Mouse (Mus musculus) lung, embryonic 14.5 days (tissue): ENCODE measurements around the gene Hist4h4. TPM values are rescaled to one million over a fixed set of nuclear protein-coding genes. Genes with fewer than 3 reads are reported as not detected.

Experiments used
- ATAC-seq: fragments of 200-750 bp; cut with Nextera tagmentation; 2 replicates; pipeline ENCODE4 v1.8.0; 2017; ENCODE audit warnings: mild to moderate bottlenecking, moderate TSS enrichment, moderate library complexity; ENCODE audit not compliant: insufficient read depth
- DNase-seq: peaks from one replicate; pipeline ENCODE4 v3.0.0-alpha.2; 2015
- H3K27ac ChIP-seq: fragments of 300-500 bp; sonication (generic); 2 replicates; pipeline ENCODE4 v1.5.1; 2014; ENCODE audit warnings: low read depth, mild to moderate bottlenecking, moderate library complexity
- H3K27me3 ChIP-seq: fragments of 300-500 bp; sonication (generic); 2 replicates; pipeline ENCODE4 v1.6.1; 2014; ENCODE audit warnings: low read length, control low read depth; ENCODE audit not compliant: insufficient read depth
- H3K36me3 ChIP-seq: fragments of 300-500 bp; sonication (generic); 2 replicates; pipeline ENCODE4 v1.6.1; 2014; ENCODE audit warnings: control low read depth; ENCODE audit not compliant: insufficient read depth
- H3K4me1 ChIP-seq: fragments of 300-500 bp; sonication (generic); 2 replicates; pipeline ENCODE4 v1.6.1; 2014; ENCODE audit warnings: antibody characterized with exemption, control low read depth; ENCODE audit not compliant: insufficient read depth
- H3K4me2 ChIP-seq: fragments of 300-500 bp; sonication (generic); 2 replicates; pipeline ENCODE4 v1.6.1; 2014; ENCODE audit warnings: mild to moderate bottlenecking
- H3K4me3 ChIP-seq: fragments of 300-500 bp; sonication (generic); 2 replicates; pipeline ENCODE4 v1.5.1; 2014; ENCODE audit warnings: low read depth, low read length
- H3K9ac ChIP-seq: fragments of 300-500 bp; sonication (generic); 2 replicates; pipeline ENCODE4 v1.6.1; 2014
- H3K9me3 ChIP-seq: fragments of 300-500 bp; sonication (generic); 2 replicates; pipeline ENCODE4 v1.6.1; 2016; ENCODE audit warnings: low read depth, low read length, control low read depth
- CTCF ChIP-seq: IDR thresholded peaks from 2 replicates; pipeline ENCODE4 v1.5.1; 2016; ENCODE audit warnings: antibody characterized with exemption, low read depth
- WGBS: fragments of 180-500 bp; shearing (Covaris S2); extraction: QIAGEN DNeasy Blood & Tissue Kit; methylation state at CpG from one replicate; pipeline ENCODE4 v1.1.7; 2014; 5-methylcytosine and 5-hydroxymethylcytosine counted together
- polyA plus RNA-seq: library from polyadenylated mRNA; unstranded; fragments of >200 nt; fragmentation: Nextera tagmentation; extraction: Ambion mirVana; gene quantifications from 2 replicates; pipeline ENCODE4 v1.2.1, GENCODE M21; 2014

Gene Hist4h4
- polyA plus RNA-seq, 1 experiment from 2014 or later, result 2.1 TPM

- H3K4me3 ChIP-seq, result no peak overlapping the region
- no peaks in the 10 kb centered on the region for H3K36me3 ChIP-seq
- ATAC-seq (no peak), DNase-seq (no peak)
- no peak overlapping the region for H3K27ac ChIP-seq
- WGBS, result 55% methylated on average over 6 of the region's 6 CpGs
- peaks cover 9% of the 10 kb centered on the region for H3K4me1 ChIP-seq
- H3K4me2 ChIP-seq, result no peak overlapping the region
- no peak for TF ChIP-seq CTCF
- no peaks in the 10 kb centered on the region for H3K27me3 ChIP-seq
- H3K9me3 ChIP-seq, result no peaks in the 10 kb centered on the region
- no peak overlapping the region for H3K9ac ChIP-seq
These were observed 8.4 kb downstream of the Hist4h4 start for GRCm38 (mm10) chr6:136795850-136796249.

GRCm38 (mm10) chr6:136795110-136795509 lies 9.1 kb downstream of the Hist4h4 start:
- DNase-seq, result no peak

GRCm38 (mm10) chr6:136793831-136794525 lies 10.2 kb downstream of the Hist4h4 start:
- WGBS, result 1% methylated on average over 21 of the region's 24 CpGs
- no peaks in the 10 kb centered on the region for H3K27me3 ChIP-seq
- no peaks in the 10 kb centered on the region for H3K36me3 ChIP-seq
- no peak for ATAC-seq
- no peaks in the 10 kb centered on the region for H3K9me3 ChIP-seq
- peak overlapping the region; percentile 44 for H3K9ac ChIP-seq
- no peak for TF ChIP-seq CTCF
- peaks cover 9% of the 10 kb centered on the region for H3K4me1 ChIP-seq
- DNase-seq, result peak; percentile 49
- H3K4me3 ChIP-seq, result peak overlapping the region; percentile 31
- H3K4me2 ChIP-seq, result peak overlapping the region; percentile 62
- no peak overlapping the region for H3K27ac ChIP-seq

More at GRCm38 (mm10) chr6:136795110-136795509, 9.1 kb downstream of the Hist4h4 start:
- no peaks in the 10 kb centered on the region for H3K9me3 ChIP-seq
- no peaks in the 10 kb centered on the region for H3K36me3 ChIP-seq
- H3K4me2 ChIP-seq, result no peak overlapping the region
- H3K9ac ChIP-seq, result no peak overlapping the region
- WGBS, result 53% methylated on average over 1 of the region's 1 CpGs
- ATAC-seq, result no peak
- no peak for TF ChIP-seq CTCF
- H3K4me3 ChIP-seq, result no peak overlapping the region
- H3K27me3 ChIP-seq, result no peaks in the 10 kb centered on the region
- no peak overlapping the region for H3K27ac ChIP-seq
- peaks cover 9% of the 10 kb centered on the region for H3K4me1 ChIP-seq

- no peak overlapping the region for H3K27ac ChIP-seq
- peak; percentile 37 for DNase-seq
- H3K9ac ChIP-seq, result peak overlapping the region; percentile 44
- peak overlapping the region; percentile 62 for H3K4me2 ChIP-seq
- no peak for ATAC-seq
- 24% methylated on average over 16 of the region's 16 CpGs for WGBS
- H3K9me3 ChIP-seq, result no peaks in the 10 kb centered on the region
- peaks cover 9% of the 10 kb centered on the region for H3K4me1 ChIP-seq
- no peak for TF ChIP-seq CTCF
- H3K27me3 ChIP-seq, result no peaks in the 10 kb centered on the region
- peak overlapping the region; percentile 31 for H3K4me3 ChIP-seq
- no peaks in the 10 kb centered on the region for H3K36me3 ChIP-seq
These were observed 11.1 kb downstream of the Hist4h4 start for GRCm38 (mm10) chr6:136792884-136793758.

GRCm38 (mm10) chr6:136789391-136789971 lies 14.7 kb downstream of the Hist4h4 start:
- Histone ChIP-seq H3K36me3 (no peaks in the 10 kb centered on the region), H3K4me3 (no peak overlapping the region), H3K27me3 (no peaks in the 10 kb centered on the region), H3K4me2 (no peak overlapping the region), H3K9me3 (no peaks in the 10 kb centered on the region), H3K27ac (peak overlapping the region; percentile 83), H3K4me1 (peaks cover 14% of the 10 kb centered on the region), H3K9ac (no peak overlapping the region)
- no peak for TF ChIP-seq CTCF
- DNase-seq, result peak; percentile 97
- 29% methylated on average over 5 of the region's 5 CpGs for WGBS
- ATAC-seq, result peak; percentile 96

- Histone ChIP-seq H3K27ac (no peak overlapping the region), H3K4me2 (no peak overlapping the region), H3K4me1 (peaks cover 4% of the 10 kb centered on the region; the same call in 1 of the 2 replicates), H3K36me3 (no peaks in the 10 kb centered on the region), H3K4me3 (no peak overlapping the region), H3K9me3 (no peaks in the 10 kb centered on the region), H3K9ac (no peak overlapping the region), H3K27me3 (no peaks in the 10 kb centered on the region)
- 71% methylated on average over 9 of the region's 9 CpGs for WGBS
- DNase-seq (no peak), ATAC-seq (0 out of 2 replicates have a peak, but pooled peaks have one; percentile 28)
- TF ChIP-seq CTCF, result no peak
These were observed 21.5 kb downstream of the Hist4h4 start for GRCm38 (mm10) chr6:136782761-136783160.
